Mouse (Mus musculus) spleen, embryonic (tissue): ENCODE measurements around the gene Cux2.

Source experiments
- CTCF ChIA-PET: fragments of 350-600 bp; sonication (Branson Sonifier 250); formaldehyde crosslinking; loops from one replicate; lab custom pipeline; 2022; lab: Charles Lee

Cux2 gene

DNA sequence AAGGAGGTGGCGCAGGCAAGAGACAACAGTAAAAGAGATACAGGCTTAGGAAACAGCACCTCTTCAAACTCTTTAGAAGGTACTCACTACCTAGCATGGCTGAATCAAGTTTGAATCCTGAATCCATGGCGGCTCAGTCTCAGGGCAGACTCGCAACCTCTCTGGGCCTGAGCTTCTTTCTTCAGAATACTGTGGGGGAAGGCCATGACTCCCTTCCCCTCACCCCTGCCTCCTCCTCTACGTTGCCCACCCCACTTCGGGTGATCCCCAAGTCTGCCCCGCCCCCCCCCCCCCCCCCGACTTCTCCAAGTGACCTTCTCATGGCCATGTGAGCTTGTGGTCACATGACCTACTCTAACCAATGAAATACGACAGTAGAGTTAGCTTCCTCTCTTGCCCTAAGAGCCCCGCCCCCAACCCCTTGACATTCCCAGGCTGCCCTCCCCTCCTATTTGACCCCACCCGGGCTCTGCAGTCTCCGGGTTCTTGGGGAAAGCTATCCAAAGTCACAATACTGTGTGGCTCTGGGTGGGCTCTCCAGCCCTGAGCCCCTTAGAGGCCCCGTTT lies 10.9 kb upstream of the Cux2 start:
- CTCF ChIA-PET, result interaction anchor here (0.7 kb wide), 1 partner anchor 1787 kb away, joined by 3 read pairs; no protein-coding TSS in a partner anchor

DNA sequence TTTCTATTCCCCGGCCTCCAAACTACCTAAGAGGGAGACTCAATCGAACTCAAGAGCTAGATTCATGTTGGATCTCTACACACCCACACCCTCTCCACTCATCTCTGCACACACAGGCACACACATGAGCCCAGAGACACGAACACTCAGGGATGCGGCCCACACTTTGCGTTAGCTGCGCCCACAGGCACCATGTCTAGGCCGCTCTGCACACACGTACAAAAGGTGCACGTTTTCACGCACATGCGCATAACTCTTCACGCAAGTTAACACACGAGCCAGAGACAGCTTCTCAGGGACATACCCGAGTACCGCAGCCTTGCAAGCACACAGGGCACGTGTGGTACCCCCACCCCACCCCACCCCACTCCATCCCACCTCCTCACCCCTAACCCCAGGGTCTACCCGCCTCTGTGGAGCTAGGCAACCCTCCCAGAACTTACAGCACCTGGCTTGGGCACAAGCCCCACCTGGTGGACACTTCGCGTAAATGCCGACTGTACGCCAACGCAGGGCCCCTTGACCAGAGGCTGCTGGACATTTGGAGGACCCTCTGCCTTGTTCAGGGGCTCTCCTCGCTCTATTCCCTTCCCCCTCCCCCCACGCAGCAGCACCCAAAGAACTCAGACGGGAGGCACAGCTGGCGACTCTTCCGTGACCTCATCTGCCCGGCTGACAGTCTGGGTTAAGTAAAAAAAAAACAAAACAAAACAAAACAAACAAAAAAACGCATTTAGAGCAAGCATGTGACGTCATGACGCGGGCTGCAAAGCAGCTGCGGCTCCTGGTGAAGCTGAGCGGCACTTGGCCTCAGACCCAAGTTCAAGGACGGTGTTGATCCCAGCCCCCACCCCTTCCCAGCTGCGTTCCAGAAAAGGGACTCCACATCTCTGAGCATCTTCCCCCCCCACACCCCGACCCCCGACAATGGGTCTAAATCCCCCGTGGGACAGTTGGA lies 9.4 kb upstream of the Cux2 start:
- CTCF ChIA-PET, result interaction anchor here (0.5 to 0.7 kb wide), 2 partner anchors 13 to 159 kb away, joined by 4 read pairs; no protein-coding TSS in a partner anchor

DNA sequence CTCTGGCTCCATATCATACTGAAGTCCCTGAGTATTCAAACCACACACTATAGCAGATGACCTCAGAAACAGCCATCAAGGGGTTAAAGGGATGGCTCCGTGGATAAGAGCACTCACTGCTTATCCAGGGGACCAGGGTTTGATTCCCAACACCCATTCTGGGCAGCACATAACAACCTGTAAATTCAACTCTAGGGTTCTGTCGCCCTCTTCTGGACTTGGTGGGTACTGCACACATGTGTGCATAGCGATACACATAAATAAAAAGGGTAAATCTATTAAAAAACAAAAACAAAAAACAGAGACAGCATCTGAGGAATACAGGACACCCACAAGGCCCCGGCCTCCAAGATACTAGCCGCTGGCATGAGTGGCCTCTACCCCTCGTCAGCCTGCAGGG lies 7.7 kb upstream of the Cux2 start:
- CTCF ChIA-PET, result interaction anchor here (0.5 to 0.7 kb wide), 2 partner anchors 11 to 126 kb away, joined by 3 to 10 read pairs; no protein-coding TSS in a partner anchor

DNA sequence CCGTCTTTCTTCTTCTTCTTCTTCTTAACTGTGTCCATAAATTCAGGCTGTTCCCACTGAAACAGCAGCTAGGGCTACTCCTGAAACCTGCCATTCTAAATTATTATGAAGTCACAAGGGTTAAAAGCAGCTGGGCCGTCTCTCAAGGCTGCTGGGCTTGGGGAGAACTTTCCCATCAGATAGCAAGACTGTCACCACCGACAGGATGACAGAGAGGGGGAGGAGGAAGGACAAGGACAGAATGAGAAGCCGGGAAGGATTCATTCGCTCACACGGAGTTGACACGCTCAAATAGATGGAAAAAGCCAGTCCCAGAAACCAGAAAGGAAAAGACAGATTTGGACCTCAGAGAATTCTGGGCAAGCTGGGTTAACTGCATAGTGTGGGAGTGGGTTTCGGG lies 6.7 kb upstream of the Cux2 start:
- CTCF ChIA-PET, result no interaction called here

DNA sequence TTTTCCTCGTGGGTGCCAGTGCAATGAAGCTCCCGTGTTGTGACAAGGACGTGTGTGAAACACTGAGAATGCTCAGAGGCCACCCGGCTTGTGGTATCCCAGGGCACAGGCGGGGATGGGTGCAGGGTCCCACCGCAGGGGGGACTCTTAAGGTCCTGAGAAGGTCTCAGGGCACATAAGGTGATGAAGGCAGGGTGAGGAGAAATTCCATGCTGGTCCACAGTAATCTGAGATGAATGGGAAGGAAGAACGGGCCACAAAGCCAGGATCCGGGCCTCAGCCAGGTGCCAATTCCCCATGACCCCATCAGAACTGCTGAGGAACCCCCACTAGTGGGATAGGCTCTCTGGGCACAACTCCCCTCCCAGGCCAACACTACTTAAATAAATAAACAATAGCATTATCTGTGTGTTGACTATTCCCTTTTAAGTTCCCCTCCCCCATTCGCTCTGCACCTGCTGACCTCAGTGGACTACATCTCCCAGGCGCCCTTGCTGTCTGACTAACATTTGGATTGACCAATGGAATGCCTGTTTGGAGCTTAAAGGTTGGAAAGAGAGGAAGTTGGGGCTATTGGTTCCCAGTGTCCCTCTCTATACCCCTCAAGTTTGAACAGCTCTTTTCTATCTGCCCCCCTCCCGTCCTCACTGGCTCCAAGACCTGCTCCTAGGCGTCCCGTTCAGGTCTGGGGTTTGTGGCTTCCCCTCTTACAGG lies 4.4 kb upstream of the Cux2 start:
- CTCF ChIA-PET, result no interaction called here

DNA sequence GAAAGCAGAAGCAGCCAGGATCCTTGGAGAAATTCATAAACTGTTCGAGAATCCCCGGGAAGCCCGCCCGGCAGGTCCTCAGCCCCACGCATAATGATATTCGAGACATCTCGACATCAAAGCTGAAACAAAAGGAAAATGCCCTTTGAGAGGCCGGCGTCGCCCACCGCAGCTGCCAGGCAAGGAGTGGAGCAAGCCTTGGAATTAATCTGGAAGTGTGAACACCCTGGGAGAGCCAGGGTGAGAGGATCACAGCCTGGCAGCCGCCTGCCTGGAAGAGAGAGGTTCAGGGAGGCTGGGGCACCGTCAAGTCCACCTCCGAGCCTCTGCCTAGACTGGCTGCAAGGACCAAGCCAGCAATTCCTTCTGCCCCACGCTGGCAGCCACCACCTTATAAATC lies 3.7 kb upstream of the Cux2 start:
- CTCF ChIA-PET, result interaction anchor here (0.6 kb wide), 1 partner anchor 424 kb away, joined by 4 read pairs; no protein-coding TSS in a partner anchor

DNA sequence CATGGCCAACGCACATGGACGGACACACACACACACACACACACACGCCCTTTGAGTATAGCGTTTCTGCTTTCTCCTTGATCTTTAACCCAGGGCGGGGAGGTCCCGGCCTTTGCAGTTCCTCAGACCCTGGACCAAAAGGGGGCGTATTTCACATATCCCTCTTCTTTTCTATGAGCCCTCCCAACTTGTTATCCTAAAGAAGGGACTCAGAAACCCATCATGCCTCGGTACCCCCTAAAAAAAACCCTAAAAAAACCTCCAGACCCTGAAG lies 867 bp upstream of the Cux2 start:
- CTCF ChIA-PET, result no interaction called here

DNA sequence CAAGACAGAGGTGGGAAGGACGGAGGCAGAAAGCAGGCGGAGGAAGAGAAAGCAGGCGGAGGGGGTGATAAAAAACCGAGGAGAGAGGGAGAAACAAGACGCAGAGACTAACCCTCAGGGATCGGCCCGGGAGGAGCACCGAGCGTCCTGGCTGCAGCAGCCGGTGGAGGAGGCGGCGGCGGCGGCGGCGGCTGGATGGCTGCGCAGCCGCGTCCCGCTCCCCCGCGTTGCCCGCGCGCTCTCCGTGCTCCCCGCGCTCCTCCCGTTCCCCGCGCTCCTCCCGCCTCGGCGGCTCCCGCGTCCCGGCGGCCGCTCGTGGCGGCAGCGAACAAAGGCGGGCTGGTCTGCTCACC lies 262 bp downstream of the Cux2 start:
- CTCF ChIA-PET, result interaction anchor here (0.6 kb wide), 1 partner anchor 494 kb away, joined by 4 read pairs; no protein-coding TSS in a partner anchor

DNA sequence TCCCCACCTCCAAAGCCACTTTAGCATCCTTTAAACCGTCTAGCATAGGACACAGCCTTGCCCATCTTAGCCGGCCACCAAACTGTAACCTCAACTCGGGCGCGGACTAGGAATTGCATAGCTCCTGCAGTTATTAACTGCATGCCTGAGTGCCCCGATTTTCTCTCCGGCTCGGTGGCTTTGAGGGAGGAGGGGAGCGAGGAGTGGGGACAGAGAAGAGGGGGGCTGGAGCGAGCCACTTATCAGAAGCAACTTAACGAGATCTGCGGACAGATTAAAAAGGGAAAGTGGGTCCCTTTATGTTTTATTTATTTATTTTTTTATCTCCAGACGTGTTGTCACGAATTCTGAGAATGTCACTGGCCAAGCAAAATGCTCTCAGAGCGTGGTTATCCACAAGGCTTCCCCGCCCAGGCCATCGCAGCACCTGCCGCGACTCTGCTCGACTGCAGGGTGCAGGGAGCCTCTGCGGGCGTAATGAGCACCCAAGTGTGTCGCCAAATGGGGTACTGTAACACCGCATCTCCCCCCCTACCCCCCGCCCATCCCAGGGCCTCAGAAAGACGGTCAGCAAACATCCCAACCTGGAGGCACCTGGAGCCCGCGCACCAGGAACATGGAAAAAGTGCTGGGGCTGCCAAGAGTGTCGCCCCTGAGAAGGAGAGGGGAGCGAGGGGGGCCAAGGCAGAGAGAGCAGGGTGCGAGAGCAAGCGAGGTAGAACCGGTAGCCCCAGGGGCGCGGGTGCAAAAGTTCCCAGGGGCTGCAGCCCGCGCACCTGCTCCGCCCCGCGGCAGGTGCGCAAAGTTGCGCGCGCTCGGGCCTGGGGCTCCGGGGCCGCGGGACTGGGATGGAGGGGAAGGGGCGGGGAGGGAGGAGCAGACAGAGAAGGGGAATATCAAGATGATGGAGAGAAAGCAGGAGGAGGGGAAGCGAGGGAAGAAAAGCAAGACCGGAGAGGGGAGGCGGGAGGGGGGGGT lies 927 bp downstream of the Cux2 start:
- CTCF ChIA-PET, result interaction anchor here (0.6 kb wide), 1 partner anchor 495 kb away, joined by 4 read pairs; no protein-coding TSS in a partner anchor

DNA sequence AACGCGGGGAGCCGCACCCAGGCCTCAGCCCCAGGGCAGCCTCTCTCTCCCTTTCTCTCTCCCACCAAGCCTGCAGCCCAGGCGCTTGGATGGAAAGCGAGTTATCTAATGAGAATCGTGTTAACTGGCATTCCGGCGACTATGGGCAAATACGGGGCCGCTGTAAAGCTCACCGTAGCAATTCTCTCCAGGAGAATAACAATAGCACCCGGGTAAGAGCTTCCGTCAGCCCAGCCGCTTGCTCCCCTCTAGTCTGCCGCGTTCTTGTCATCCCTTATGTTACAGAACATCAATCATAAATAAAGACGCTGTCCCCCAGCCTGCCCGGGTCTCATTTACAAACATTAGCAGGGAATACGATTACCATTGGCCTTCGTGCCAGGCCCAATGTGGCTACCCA lies 1.6 kb downstream of the Cux2 start:
- CTCF ChIA-PET, result no interaction called here

DNA sequence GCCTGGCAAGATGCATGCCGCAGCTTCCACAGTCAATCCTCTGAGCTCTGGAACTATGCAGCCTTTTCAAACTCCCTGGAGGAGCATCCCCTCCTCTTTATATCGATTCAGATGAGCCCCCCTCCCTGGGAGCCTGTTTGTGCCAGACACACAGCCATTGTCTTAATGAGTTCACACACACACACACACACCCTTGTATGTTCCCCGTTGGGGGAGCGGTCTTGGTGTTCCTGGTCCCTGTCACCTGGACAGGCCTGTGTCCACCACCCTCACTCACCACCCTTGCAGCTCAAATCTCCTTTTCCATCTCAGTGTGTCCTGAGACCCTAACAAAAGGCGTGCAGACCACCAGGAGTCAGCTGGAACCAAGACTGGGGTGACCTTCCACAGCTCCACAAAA lies 2.1 kb downstream of the Cux2 start:
- CTCF ChIA-PET, result no interaction called here

DNA sequence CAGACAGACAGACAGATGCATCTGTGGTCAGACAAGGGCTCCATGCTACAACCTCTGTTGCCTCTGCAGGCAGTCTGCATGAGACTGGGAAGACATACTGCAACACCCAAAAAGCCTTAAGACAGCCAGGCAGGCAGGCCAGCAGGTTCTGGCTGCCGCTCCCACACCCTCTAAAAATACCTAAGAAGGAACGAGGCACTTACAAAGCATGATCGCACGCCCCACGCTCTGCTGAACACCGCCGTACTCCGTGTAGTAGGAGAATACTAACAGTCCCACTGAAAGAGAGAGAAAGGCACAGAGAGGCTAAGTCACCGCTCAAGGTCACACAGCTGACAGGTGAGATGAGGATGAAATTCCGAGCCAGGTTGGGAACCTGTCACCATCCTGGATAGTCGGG lies 6.3 kb downstream of the Cux2 start:
- CTCF ChIA-PET, result no interaction called here

DNA sequence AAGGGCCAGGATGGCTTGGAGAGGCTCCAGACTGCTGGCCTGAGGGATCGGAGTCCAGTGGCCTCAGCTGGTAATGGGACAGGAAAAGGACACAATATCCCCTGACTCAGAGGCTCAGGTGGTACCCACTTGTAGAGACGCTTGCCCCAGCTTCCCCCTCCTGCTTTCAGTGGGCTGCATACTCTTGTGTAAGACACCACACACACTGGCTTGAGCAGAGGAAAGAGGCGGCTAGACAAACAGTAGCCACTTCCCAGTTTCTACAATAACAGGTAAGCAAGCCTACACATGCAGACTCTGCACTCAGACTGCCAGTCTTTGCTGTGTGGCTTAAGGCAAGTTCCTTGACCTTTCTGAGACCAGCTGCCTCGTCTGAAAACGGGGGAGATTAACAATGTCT lies 14.6 kb downstream of the Cux2 start:
- CTCF ChIA-PET, result no interaction called here

DNA sequence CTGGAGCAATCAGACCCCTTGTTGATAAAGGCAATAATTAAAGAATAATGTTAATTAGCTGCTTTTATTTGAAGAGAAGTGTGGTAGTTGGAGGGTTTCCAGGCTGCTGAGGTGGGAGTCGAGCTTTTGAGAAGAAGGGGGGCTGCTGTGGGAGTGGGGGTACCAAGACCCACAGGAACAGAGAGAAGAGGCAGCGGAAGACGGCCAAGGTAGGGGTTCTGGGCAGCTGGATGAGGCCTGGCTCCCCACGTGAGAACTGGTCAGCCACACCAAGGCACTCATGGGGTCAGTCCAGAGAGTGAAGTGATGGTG lies 16.8 kb downstream of the Cux2 start:
- CTCF ChIA-PET, result no interaction called here

DNA sequence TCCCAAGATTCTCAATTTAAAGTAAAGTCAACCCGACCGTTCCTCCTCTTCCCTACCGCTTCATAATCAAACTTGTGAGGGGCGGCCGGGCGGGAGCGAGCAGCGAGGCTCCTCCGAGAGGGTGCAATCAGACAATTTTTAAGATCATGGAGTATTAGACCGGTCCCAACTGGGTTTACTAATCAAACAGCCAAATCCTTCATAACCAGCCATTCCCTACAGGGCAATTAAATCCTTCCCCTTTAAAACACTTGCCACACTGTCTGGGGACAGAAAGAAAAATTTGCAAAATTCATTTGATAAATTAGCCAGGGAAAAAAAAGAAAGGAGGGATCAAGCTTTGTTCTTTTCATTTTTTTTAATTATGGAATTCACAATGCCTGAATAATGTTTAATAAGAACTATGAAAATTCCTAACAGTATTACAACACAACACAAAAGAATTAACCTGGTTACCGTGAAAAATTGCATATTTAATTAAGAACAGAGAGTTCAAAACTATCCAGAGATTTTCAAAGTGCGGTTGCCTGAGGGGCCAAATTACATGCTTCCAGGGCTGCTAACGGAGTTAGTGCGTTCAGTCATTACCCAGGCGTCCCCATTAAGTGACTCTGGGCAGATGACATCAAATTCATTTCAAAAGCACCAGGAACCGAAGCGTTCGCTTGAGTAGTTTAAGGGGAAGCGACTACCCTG lies 17.3 kb downstream of the Cux2 start:
- CTCF ChIA-PET, result no interaction called here

DNA sequence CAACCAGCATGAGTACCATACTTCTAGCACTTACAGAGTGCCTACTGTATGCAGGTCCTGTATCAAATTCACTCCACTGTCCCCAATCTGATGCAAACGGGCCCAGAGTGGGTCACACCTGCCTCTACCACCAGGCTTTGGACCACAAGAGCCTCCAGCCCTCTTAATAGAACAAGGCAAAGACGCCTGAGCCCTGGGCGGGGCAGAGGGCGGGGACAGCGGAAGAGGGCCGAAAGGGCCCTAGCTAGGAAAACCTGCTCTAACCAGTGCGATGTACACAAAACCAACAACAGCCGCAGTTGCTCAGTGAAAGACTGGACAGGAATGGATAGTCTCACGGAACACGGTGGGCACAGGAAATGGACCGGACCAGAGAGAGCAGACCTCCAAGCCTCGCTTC lies 18.8 kb downstream of the Cux2 start:
- CTCF ChIA-PET, result interaction anchor here (0.7 kb wide), 1 partner anchor 138 kb away, joined by 3 read pairs; no protein-coding TSS in a partner anchor

DNA sequence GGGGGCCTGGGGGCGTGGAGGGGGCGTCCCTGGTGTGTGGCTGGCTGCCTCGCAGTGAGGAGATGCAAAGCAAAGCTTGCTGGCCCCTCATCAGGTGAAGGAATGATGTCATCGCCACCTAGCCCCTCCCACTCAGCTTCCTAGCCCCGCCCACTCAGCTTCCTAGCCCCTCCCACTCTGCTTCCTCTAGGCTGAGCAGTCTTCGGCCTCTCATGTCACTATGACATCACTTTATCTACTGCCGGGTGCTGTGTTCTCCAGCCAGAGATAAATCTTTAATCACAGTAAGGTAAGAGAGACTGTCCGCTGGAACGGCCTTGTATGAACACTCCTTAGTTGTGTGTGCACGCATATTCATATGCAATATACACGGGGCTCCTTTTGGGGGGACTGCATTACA lies 19.3 kb downstream of the Cux2 start:
- CTCF ChIA-PET, result no interaction called here

DNA sequence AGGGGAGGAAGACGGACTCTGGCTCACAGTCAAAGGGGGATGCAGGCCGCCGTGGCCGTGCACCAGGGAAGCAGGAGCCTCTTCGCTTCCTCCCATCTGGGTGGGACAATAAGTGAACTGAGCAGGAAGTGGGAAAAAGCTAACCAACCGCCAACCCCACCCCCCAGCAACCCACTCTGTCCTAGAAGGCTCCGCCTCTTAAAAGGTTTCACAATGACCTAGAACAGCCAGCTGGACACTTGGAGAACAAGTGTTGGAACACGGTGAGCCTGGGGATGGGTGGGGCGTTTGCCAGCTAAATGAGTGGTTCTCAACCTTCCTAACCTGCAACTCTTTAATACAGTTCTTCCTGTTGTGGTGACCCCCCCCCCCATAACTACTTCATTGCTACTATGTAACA lies 23.1 kb downstream of the Cux2 start:
- CTCF ChIA-PET, result no interaction called here

DNA sequence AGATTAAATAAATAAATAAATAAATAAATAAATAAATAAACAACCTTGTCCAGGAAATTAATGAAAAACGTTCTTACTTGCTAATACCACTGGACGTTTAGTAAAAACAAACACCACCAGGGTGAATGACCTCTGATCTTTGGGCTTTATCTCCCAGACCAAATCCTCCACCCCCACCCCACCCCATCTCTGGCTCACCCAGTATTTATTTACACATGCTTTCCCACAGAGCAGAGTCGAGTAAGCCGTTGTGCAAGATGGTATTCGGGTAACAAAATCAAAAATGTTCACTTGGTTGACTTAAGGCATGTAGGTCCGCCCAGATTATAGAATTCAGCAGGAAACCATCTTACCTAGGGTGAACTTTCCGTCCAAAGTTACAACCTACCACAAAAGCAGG lies 23.6 kb downstream of the Cux2 start:
- CTCF ChIA-PET, result no interaction called here

DNA sequence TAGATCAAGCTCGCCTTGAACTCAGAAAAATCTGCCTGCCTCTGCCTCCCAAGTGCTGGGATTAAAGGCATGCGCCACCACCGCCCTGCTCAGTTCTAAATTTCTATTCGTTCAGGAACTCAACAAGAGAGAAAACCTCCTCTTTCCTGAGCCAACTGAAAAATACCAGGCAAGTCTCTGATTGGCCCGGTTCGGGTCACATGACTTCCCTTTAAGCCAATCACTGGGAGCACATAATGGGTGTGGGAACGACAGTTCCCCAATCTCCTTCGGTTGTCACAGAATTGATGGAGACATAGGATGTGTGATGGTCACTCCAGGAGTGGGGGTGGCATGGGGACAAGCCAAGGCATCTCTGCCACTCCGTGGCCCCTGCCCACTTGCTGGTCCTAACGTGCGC lies 24.8 kb downstream of the Cux2 start:
- CTCF ChIA-PET, result interaction anchor here (0.6 kb wide), 1 partner anchor 48 kb away, joined by 9 read pairs; no protein-coding TSS in a partner anchor

DNA sequence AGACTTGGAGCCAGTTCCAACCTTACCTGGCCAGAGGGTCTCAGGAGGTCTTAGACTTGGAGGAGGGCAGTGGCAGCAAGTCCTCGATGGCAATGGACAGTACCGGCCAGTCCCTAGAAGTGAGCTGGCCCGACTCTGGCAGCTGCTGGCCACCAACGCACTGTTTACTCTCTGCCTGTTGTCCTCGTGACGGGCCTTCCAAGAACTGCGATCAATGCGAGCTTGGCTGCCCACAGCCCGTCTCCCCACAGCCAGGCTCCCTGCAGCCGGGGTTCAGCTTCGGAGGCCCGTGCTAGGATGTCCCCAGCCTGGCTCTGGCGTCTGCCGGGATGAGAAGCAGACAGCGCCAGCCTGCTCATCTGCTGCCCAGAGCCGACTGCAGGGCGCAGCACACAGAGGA lies 30.6 kb downstream of the Cux2 start:
- CTCF ChIA-PET, result no interaction called here
